Mouse (Mus musculus) hindbrain, embryonic 13.5 days (tissue): ENCODE data around the gene Trim63. TPM values are rescaled to one million over a fixed set of nuclear protein-coding genes. Genes with fewer than 3 reads are reported as not detected.
"Not testable (repeated sequence)": the region's sequence is repeated elsewhere in the genome, so short reads cannot be mapped to it uniquely, and the experiment has no call there.

Experiments used
- ATAC-seq: fragments of 200-750 bp; cut with Nextera tagmentation; 2 replicates; pipeline ENCODE4 v1.8.0; 2017; ENCODE audit warnings: moderate TSS enrichment; ENCODE audit not compliant: low FRiP score
- H3K27ac ChIP-seq: fragments of 300-500 bp; sonication (generic); 2 replicates; pipeline ENCODE4 v1.5.1; 2015; ENCODE audit warnings: inconsistent platforms, mild to moderate bottlenecking, moderate library complexity
- H3K27me3 ChIP-seq: fragments of 300-500 bp; sonication (generic); 2 replicates; pipeline ENCODE4 v1.6.1; 2015; ENCODE audit warnings: mild to moderate bottlenecking, inconsistent platforms
- H3K36me3 ChIP-seq: fragments of 300-500 bp; sonication (generic); 2 replicates; pipeline ENCODE4 v1.6.1; 2015; ENCODE audit warnings: mild to moderate bottlenecking, inconsistent platforms
- H3K4me1 ChIP-seq: fragments of 300-500 bp; sonication (generic); replicated peaks from 2 replicates; pipeline ENCODE4 v1.6.1; 2015; ENCODE audit warnings: inconsistent platforms
- H3K4me2 ChIP-seq: fragments of 300-500 bp; sonication (generic); 2 replicates; pipeline ENCODE4 v1.6.1; 2015; ENCODE audit warnings: inconsistent platforms, mild to moderate bottlenecking, moderate library complexity
- H3K4me3 ChIP-seq: fragments of 300-500 bp; sonication (generic); 2 replicates; pipeline ENCODE4 v1.5.1; 2015; ENCODE audit warnings: mild to moderate bottlenecking, inconsistent platforms
- H3K9ac ChIP-seq: fragments of 300-500 bp; sonication (generic); 2 replicates; pipeline ENCODE4 v1.6.1; 2015; ENCODE audit warnings: mild to moderate bottlenecking, inconsistent platforms
- H3K9me3 ChIP-seq: fragments of 300-500 bp; sonication (generic); 2 replicates; pipeline ENCODE4 v1.6.1; 2016; ENCODE audit warnings: inconsistent platforms
- WGBS: fragments of 180-500 bp; shearing (Covaris S2); methylation state at CpG from one replicate; pipeline ENCODE4 v1.1.7; 2015; 5-methylcytosine and 5-hydroxymethylcytosine counted together
- polyA plus RNA-seq: library from polyadenylated mRNA; unstranded; fragments of >200 nt; fragmentation: Nextera tagmentation; extraction: Ambion mirVana; gene quantifications from 2 replicates; pipeline ENCODE4 v1.2.1, GENCODE M21; 2015

Gene Trim63
- polyA plus RNA-seq, 1 experiment from 2014 or later: 0.51 TPM

DNA sequence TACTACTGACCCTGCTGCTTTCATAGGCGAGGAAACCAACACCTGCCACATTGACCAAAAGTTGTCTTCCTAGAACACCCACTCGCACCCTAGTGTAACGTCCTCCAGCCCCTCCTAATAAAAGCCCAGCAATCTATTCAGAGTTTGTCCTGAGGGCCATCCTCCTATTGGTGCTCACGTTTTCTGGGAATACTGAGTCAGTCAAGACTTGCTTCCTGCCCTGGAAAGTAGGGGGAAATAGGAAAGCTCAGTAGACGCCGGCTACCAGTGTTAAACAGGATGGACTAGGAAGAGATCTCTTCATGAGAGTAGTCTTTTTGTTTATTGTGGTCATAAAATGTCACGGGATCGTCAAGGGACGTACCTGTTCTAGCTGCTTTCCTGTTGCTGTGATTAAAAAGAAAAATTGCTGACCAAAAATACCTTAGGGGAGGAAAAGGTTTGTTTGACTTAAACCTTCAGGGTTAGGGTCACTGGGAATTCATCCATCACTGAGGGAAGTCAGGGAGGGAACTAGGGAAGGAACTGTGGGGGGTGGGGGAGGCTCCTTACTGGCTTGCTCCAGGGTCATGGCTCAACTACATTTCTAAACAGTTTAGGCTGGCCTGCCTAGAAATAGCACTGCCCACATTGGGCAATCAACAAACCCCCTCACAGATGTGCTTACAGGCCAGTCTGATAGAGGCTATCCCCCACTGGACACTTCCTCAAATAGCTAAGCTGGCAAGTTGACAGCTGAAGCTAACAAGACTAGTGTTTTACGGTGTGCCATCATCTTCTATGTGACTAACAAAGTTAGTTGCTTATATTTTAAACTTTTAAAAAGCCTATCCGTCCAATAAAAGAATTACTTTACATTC lies 26.3 kb upstream of the Trim63 start:
- peaks cover 13% of the 10 kb centered on the region for H3K36me3 ChIP-seq
- WGBS: 47% methylated on average over 11 of the region's 11 CpGs
- peak overlapping the region; percentile 100 for H3K27ac ChIP-seq
- peak overlapping the region; percentile 77 for H3K4me2 ChIP-seq
- peaks cover 14% of the 10 kb centered on the region; the same call in 1 of the 2 replicates for H3K27me3 ChIP-seq
- H3K4me1 ChIP-seq: peaks cover 25% of the 10 kb centered on the region
- H3K9me3 ChIP-seq: no peaks in the 10 kb centered on the region
- H3K9ac ChIP-seq: peak overlapping the region; percentile 93
- no peak for ATAC-seq
- H3K4me3 ChIP-seq: peak overlapping the region; percentile 99

DNA sequence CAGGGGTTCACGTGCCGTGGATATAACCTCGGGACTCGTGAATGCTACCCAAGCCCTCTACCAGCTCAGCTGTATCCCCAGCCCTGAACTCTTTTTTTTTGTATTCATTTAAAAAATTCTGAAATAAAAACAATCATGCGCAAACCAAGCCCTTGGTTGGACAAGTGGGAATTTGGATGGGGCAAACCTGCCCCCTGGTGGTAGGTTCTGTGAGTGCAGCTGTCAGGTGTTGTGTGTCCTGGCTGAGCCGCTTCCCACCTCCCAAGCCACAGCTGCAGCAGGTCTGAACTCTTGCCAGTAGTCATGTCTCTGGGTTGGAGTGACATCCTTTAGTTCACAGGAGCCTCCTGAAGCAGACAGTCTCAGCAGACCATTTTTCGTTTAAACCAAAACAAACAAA lies 22.9 kb upstream of the Trim63 start:
- WGBS: 24% methylated on average over 7 of the region's 7 CpGs
- H3K27me3 ChIP-seq: peaks cover 18% of the 10 kb centered on the region; the same call in 1 of the 2 replicates

DNA sequence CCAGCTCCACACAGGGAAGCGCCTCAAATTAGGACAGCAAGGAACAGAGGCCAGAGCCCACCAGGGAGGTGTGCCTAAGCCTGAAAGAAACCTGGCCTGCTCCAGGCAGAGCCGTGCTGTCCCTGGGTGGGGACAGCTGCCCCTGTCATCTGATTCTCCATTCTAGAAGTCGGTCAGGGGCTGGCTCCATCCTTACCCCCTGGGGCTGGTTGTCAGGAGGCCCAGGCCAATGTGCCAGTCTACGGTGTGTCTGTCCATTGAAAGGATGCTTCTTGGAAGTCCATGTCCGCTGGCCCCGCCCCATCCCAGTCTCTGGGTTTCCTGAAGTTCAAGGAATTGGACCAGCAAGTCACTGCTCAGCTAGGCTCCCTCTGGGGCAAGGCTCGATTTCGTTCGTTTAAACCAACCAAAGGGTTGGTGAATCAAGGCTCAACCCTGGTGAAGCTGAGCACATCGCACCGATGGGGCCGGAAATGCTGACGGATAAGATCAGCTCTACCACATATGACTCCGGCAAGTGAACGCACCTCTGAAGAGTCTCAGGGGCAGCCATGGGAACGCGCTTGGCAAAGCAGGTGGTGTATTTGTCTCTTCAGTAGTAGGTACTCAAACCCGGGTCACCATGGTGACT lies 21.7 kb upstream of the Trim63 start:
- WGBS: 71% methylated on average over 18 of the region's 18 CpGs
- H3K9ac ChIP-seq: no peak overlapping the region
- ATAC-seq: no peak
- H3K27ac ChIP-seq: no peak overlapping the region
- peaks cover 10% of the 10 kb centered on the region for H3K4me1 ChIP-seq
- H3K36me3 ChIP-seq: no peaks in the 10 kb centered on the region
- peaks cover 18% of the 10 kb centered on the region; the same call in 1 of the 2 replicates for H3K27me3 ChIP-seq
- H3K4me3 ChIP-seq: no peak overlapping the region
- 0 out of 2 replicates have a peak, but pooled peaks cover 3% of the 10 kb centered on the region for H3K9me3 ChIP-seq
- H3K4me2 ChIP-seq: no peak overlapping the region

More for the DNA sequence above, 22.9 kb upstream of the Trim63 start:
- no peak for ATAC-seq
- Histone ChIP-seq H3K9me3 (0 out of 2 replicates have a peak, but pooled peaks cover 3% of the 10 kb centered on the region), H3K4me1 (peaks cover 13% of the 10 kb centered on the region), H3K9ac (no peak overlapping the region), H3K4me2 (no peak overlapping the region), H3K27ac (no peak overlapping the region), H3K4me3 (no peak overlapping the region), H3K36me3 (no peaks in the 10 kb centered on the region)

DNA sequence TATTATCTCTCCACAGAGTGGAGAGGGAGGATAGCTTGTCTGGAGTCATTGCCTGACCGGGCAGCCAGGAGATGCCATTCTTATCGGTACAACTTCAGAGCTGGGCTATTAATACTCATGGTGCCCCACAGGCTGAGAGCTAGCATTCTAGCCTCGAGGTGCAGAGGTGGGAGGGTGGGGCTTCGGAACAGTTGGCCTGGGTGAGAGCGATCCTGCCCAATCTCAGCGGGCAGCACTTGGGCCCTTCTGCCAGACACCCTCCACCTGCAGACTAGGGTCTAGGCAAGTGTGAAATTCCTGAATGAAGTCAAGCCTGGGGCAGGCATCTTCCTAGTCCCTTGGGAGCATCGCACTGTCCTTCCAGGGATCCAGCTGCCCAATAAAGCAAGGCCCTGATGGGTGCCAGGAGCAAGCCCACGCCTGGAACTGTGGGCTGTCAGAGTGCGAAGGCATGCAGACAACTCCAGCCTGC lies 21.2 kb upstream of the Trim63 start:
- peaks cover 18% of the 10 kb centered on the region; the same call in 1 of the 2 replicates for H3K27me3 ChIP-seq
- H3K9me3 ChIP-seq: 0 out of 2 replicates have a peak, but pooled peaks cover 3% of the 10 kb centered on the region
- no peak for ATAC-seq
- H3K36me3 ChIP-seq: no peaks in the 10 kb centered on the region
- peaks cover 5% of the 10 kb centered on the region for H3K4me1 ChIP-seq
- peak overlapping the region; percentile 46; the same call in 1 of the 2 replicates for H3K9ac ChIP-seq
- H3K4me2 ChIP-seq: no peak overlapping the region
- no peak overlapping the region for H3K4me3 ChIP-seq
- no peak overlapping the region for H3K27ac ChIP-seq
- 75% methylated on average over 9 of the region's 9 CpGs for WGBS

DNA sequence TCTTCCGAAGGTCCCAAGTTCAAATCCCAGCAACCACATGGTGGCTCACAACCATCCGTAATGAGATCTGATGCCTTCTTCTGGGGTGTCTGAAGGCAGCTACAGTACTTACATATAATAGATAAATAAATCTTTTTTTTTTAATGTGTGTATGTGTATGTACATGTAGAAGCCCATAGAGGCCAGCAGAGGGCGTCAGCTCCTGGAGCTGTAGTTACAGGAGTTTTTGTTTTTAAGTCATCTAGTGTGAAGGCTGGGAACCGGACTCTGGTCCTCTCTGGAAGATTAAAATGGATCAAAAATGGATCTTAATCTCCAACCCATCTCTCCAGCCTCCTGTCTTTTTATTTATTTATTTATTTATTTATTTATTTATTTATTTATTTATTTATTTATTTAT lies 18.8 kb upstream of the Trim63 start:
- ATAC-seq, H3K4me2 ChIP-seq, H3K9ac ChIP-seq, H3K4me3 ChIP-seq, H3K4me1 ChIP-seq, H3K27ac ChIP-seq, H3K36me3 ChIP-seq, H3K9me3 ChIP-seq: not testable (repeated sequence)
- 91% methylated on average over 4 of the region's 4 CpGs for WGBS
- H3K27me3 ChIP-seq: peaks cover 18% of the 10 kb centered on the region; the same call in 1 of the 2 replicates

DNA sequence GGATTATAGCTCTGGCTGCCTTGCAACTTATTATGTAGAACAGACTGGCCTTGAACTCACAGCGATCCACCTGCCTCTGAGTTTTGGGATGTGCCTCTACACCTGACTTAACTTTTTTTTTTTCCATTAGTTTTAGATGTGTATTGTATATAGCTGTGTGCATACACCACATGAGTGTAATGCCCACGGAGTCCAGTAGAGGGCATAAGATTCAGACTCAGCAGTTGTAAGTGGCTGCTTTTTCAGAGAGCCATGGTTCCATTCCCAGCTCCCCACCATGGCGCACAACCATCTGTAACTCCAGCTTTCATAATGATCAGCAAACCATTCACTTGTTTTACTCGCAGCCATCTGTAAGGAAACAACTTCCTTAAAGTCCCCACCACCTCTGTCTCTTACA lies 18.4 kb upstream of the Trim63 start:
- Histone ChIP-seq H3K9ac (no peak overlapping the region), H3K4me2 (no peak overlapping the region), H3K27me3 (peaks cover 18% of the 10 kb centered on the region; the same call in 1 of the 2 replicates), H3K4me1 (no peaks in the 10 kb centered on the region), H3K4me3 (no peak overlapping the region), H3K9me3 (0 out of 2 replicates have a peak, but pooled peaks cover 3% of the 10 kb centered on the region), H3K27ac (no peak overlapping the region), H3K36me3 (no peaks in the 10 kb centered on the region)
- ATAC-seq: no peak
- 93% methylated on average over 4 of the region's 4 CpGs for WGBS

DNA sequence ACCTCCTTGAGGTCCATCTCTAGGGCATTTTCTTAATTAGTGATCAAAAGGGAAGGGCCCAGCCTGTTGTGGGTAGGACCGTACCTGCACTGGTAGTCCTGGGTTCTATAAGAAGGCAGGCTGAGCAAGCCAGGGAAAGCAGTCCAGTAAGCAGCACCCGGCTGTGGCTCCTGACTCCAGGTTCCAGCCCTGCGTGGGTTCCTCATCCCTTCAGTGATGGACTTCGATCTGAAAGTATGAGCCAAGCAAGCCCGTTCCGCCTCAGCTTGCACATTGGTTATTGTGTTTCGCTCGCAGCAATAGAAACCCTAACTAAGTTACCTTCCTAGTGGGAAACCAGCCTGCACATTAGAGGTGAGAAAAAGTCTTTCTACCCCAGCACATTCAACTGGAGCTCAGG lies 17.6 kb upstream of the Trim63 start:
- 0 out of 2 replicates have a peak, but pooled peaks cover 3% of the 10 kb centered on the region for H3K9me3 ChIP-seq
- no peak overlapping the region for H3K27ac ChIP-seq
- no peak overlapping the region for H3K4me2 ChIP-seq
- peaks cover 16% of the 10 kb centered on the region; the same call in 1 of the 2 replicates for H3K27me3 ChIP-seq
- no peak overlapping the region for H3K9ac ChIP-seq
- WGBS: 96% methylated on average over 8 of the region's 8 CpGs
- no peaks in the 10 kb centered on the region for H3K36me3 ChIP-seq
- no peak overlapping the region for H3K4me3 ChIP-seq
- H3K4me1 ChIP-seq: no peaks in the 10 kb centered on the region
- ATAC-seq: no peak

DNA sequence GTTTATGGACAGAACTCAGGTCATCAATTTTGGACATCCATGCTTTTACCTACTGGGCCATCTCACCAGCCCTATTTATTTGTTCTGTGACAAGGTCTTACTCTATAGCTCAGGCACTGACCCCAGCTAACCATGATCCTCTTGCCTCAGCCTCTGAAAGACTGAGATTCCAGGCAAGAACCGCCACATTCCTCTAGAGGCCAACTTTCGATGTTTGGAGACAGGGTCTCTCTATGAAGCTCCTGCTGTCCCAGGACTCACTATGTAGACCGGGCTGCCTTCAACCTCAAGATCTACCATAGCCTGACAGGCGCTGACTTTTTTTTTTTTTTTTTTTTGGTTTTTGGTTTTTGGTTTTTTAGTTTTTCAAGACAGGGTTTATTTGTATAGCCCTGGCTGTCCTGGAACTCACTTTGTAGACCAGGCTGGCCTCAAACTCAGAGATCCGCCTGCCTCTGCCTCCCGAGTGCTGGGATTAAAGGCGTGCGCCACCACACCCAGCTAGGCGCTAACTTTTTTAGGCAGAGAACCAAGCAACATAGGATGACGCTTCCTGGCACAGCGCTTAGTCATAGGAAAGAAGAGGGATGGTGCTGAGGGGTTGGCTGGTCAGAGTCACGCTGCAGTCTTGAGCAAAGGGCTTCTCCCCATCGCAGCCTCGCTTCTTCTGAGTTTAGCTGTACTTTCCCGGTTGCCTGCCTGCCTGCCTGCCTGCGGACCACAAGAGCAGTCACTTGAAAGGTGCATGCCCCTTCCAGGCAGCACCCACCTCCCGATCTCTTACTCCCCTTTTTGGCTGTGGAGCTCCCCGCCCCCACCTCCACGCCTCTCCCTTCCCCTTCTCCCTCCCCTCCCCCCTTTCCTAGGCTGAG lies 16.1 kb upstream of the Trim63 start:
- H3K4me2 ChIP-seq: no peak overlapping the region
- no peak for ATAC-seq
- 78% methylated on average over 19 of the region's 19 CpGs for WGBS
- H3K4me3 ChIP-seq: no peak overlapping the region
- H3K36me3 ChIP-seq: no peaks in the 10 kb centered on the region
- 0 out of 2 replicates have a peak, but pooled peaks cover 3% of the 10 kb centered on the region for H3K9me3 ChIP-seq
- no peak overlapping the region for H3K9ac ChIP-seq
- peaks cover 1% of the 10 kb centered on the region; the same call in 1 of the 2 replicates for H3K27me3 ChIP-seq
- no peak overlapping the region for H3K27ac ChIP-seq
- no peaks in the 10 kb centered on the region for H3K4me1 ChIP-seq

DNA sequence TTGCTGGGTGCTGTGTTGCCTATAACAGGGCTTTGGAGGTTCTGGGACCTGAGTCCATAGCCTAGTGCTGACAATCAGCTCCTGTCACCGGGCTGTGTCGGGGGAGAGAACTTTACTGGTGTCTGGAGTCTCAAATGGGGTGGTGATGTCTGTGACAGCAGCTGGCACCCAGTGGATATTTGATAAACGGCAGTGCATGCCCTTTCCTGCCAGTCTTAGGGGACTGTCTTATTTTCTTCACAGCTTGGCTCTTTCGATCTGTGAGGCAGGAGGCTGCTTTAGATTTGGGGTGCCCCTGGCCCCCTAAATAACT lies 15.5 kb upstream of the Trim63 start:
- 60% methylated on average over 4 of the region's 4 CpGs for WGBS
- Histone ChIP-seq H3K4me3 (no peak overlapping the region), H3K4me2 (no peak overlapping the region), H3K27ac (no peak overlapping the region), H3K36me3 (no peaks in the 10 kb centered on the region), H3K4me1 (no peaks in the 10 kb centered on the region), H3K9ac (no peak overlapping the region), H3K9me3 (0 out of 2 replicates have a peak, but pooled peaks cover 3% of the 10 kb centered on the region), H3K27me3 (no peaks in the 10 kb centered on the region)
- ATAC-seq: no peak

DNA sequence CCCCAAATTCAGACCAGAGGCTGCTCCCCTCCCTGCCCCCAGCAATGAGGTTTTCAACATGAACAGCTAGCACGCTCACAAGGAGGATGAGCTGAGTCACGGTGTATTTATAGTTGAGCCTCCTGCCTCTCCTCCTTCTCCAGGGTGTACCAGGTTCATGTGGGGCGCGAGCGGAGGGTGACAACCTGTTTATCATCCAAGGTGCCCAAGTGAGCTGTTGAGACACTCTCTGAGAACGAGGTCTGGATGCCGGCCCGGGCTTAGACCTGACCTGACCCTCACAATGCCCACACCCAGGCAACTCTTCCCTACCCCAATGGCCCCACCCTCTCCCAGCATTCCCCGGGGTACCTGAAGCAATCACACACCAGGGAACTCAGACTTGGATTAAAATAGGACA lies 14.6 kb upstream of the Trim63 start:
- Histone ChIP-seq H3K36me3 (no peaks in the 10 kb centered on the region), H3K4me2 (no peak overlapping the region), H3K9ac (no peak overlapping the region), H3K9me3 (0 out of 2 replicates have a peak, but pooled peaks cover 3% of the 10 kb centered on the region), H3K27me3 (no peaks in the 10 kb centered on the region), H3K4me3 (no peak overlapping the region), H3K4me1 (no peaks in the 10 kb centered on the region), H3K27ac (no peak overlapping the region)
- ATAC-seq: no peak
- 83% methylated on average over 9 of the region's 9 CpGs for WGBS

DNA sequence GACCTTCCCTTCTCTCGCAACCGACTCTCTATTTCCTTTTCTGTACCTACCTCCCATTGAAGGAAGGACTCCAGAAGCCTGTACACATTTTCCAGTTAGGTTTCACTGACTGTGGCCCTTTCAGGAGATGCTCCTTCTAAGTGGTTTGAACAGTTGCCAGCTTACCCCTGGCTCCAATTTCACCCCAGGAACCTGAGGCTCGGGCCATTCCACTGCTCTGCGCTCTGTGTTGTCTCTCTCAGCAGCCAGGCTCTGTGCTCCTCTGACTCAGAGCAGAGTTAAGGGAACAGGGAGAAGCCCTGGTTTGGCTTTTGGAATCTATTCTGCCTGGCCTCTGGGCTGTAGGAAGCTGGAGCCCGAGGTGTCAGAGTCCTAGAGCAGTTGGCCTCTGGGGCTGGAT lies 12.8 kb upstream of the Trim63 start:
- Histone ChIP-seq H3K27ac (no peak overlapping the region), H3K4me1 (peaks cover 2% of the 10 kb centered on the region), H3K4me2 (no peak overlapping the region), H3K27me3 (no peaks in the 10 kb centered on the region), H3K4me3 (no peak overlapping the region), H3K9ac (no peak overlapping the region), H3K36me3 (no peaks in the 10 kb centered on the region), H3K9me3 (no peaks in the 10 kb centered on the region)
- WGBS: 88% methylated on average over 5 of the region's 5 CpGs
- no peak for ATAC-seq

DNA sequence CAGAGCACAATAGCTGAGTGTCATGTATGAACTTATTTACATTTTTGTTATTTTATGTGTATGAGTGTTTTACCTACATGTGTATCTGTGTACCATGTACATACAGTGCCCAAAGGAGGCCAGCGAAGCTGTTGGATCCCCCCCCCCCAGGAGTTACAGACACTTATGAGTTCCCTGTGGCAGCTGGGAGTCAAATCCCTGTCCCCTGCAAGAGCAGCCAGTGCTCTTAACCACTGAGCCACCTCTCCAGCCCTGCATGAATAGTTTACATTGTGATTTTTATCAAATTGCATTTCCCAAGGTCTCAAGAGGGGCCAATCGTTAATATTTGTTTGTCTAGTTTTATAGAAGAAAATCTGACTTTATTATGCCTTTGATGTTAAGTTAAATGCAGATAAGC lies 8.0 kb upstream of the Trim63 start:
- Histone ChIP-seq H3K9ac (no peak overlapping the region), H3K36me3 (no peaks in the 10 kb centered on the region), H3K9me3 (no peaks in the 10 kb centered on the region), H3K27me3 (no peaks in the 10 kb centered on the region), H3K27ac (no peak overlapping the region), H3K4me2 (no peak overlapping the region), H3K4me3 (no peak overlapping the region), H3K4me1 (peaks cover 13% of the 10 kb centered on the region)
- no peak for ATAC-seq
- 81% methylated on average over 2 of the region's 2 CpGs for WGBS
